Mouse (Mus musculus) hindbrain, postnatal 0 days (tissue): ENCODE measurements around the gene Cgrrf1. TPM values are rescaled to one million over a fixed set of nuclear protein-coding genes. Genes with fewer than 3 reads are reported as not detected.

Experiments
- ATAC-seq: fragments of 200-750 bp; cut with Nextera tagmentation; 2 replicates; pipeline ENCODE4 v1.8.0; 2017; ENCODE audit warnings: mild to moderate bottlenecking, moderate TSS enrichment, moderate library complexity
- DNase-seq: peaks from one replicate; pipeline ENCODE4 v3.0.0-alpha.2; 2015; ENCODE audit warnings: low spot score
- H3K27ac ChIP-seq: fragments of 300-500 bp; sonication (generic); 2 replicates; pipeline ENCODE4 v1.5.1; 2014; ENCODE audit warnings: mild to moderate bottlenecking
- H3K27me3 ChIP-seq: fragments of 300-500 bp; sonication (generic); 2 replicates; pipeline ENCODE4 v1.6.1; 2014; ENCODE audit warnings: low read length, mixed read lengths; ENCODE audit not compliant: insufficient read depth
- H3K36me3 ChIP-seq: fragments of 300-500 bp; sonication (generic); 2 replicates; pipeline ENCODE4 v1.6.1; 2014; ENCODE audit warnings: low read length, mixed read lengths; ENCODE audit not compliant: insufficient read depth
- H3K4me1 ChIP-seq: fragments of 300-500 bp; sonication (generic); 2 replicates; pipeline ENCODE4 v1.6.1; 2014; ENCODE audit warnings: antibody characterized with exemption, low read length, mixed read lengths; ENCODE audit not compliant: insufficient read depth
- H3K4me2 ChIP-seq: fragments of 300-500 bp; sonication (generic); 2 replicates; pipeline ENCODE4 v1.6.1; 2014; ENCODE audit warnings: low read depth, mild to moderate bottlenecking, low read length, moderate library complexity, mixed read lengths
- H3K4me3 ChIP-seq: fragments of 300-500 bp; sonication (generic); 2 replicates; pipeline ENCODE4 v1.5.1; 2014; ENCODE audit warnings: low read length
- H3K9ac ChIP-seq: fragments of 300-500 bp; sonication (generic); replicated peaks from 2 replicates; pipeline ENCODE4 v1.6.1; 2014; ENCODE audit warnings: mild to moderate bottlenecking, low read length, moderate library complexity, mixed read lengths
- H3K9me3 ChIP-seq: fragments of 300-500 bp; sonication (generic); 2 replicates; pipeline ENCODE4 v1.6.1; 2016; ENCODE audit warnings: low read length, mixed read lengths
- CTCF ChIP-seq: IDR thresholded peaks from 2 replicates; pipeline ENCODE4 v1.5.1; 2016; ENCODE audit warnings: antibody characterized with exemption, control low read depth, low read depth
- WGBS: fragments of 180-500 bp; shearing (Covaris S2); extraction: QIAGEN DNeasy Blood & Tissue Kit; methylation state at CpG from one replicate; pipeline ENCODE4 v1.1.7; 2014; 5-methylcytosine and 5-hydroxymethylcytosine counted together
- polyA plus RNA-seq: library from polyadenylated mRNA; unstranded; fragments of >200 nt; fragmentation: Nextera tagmentation; extraction: Ambion mirVana; gene quantifications from 2 replicates; pipeline ENCODE4 v1.2.1, GENCODE M21; 2015
- total RNA-seq: library from RNA; depleted of rRNA; stranded (reverse); fragments of >200 nt; gene quantifications from 2 replicates; pipeline ENCODE4 v1.2.3, GENCODE M21; 2014

Cgrrf1 gene
- total and polyA plus RNA-seq, 2 experiments from 2014 or later: 24.9 to 33.0 TPM

- Histone ChIP-seq H3K4me2 (peak overlapping the region; percentile 75), H3K27ac (peak overlapping the region; percentile 99; the same call in 1 of the 2 replicates), H3K4me3 (peak overlapping the region; percentile 92), H3K27me3 (no peaks in the 10 kb centered on the region), H3K36me3 (no peaks in the 10 kb centered on the region), H3K9ac (peak overlapping the region; percentile 19; the same call in 1 of the 2 replicates), H3K4me1 (peaks cover 7% of the 10 kb centered on the region), H3K9me3 (no peaks in the 10 kb centered on the region)
- DNase-seq (no peak), ATAC-seq (no peak)
- TF ChIP-seq CTCF: no peak
- WGBS: 27% methylated on average over 8 of the region's 8 CpGs
These were observed 43.4 kb upstream of the Cgrrf1 start for GRCm38 (mm10) chr14:46788505-46788901.

- DNase-seq (no peak), ATAC-seq (no peak)
- H3K27ac ChIP-seq: no peak overlapping the region
- no peak overlapping the region for H3K4me3 ChIP-seq
- no peaks in the 10 kb centered on the region for H3K27me3 ChIP-seq
- H3K36me3 ChIP-seq: no peaks in the 10 kb centered on the region
- no peak overlapping the region for H3K4me2 ChIP-seq
- peaks cover 7% of the 10 kb centered on the region for H3K4me1 ChIP-seq
- 69% methylated on average over 4 of the region's 4 CpGs for WGBS
- no peaks in the 10 kb centered on the region for H3K9me3 ChIP-seq
- no peak overlapping the region for H3K9ac ChIP-seq
- peak; percentile 52 for TF ChIP-seq CTCF
These were observed 41.6 kb upstream of the Cgrrf1 start for GRCm38 (mm10) chr14:46790303-46790702.

- 92% methylated on average over 6 of the region's 6 CpGs for WGBS
- Histone ChIP-seq H3K9me3 (no peaks in the 10 kb centered on the region), H3K4me1 (peaks cover 7% of the 10 kb centered on the region), H3K4me2 (no peak overlapping the region), H3K36me3 (no peaks in the 10 kb centered on the region), H3K27ac (no peak overlapping the region), H3K4me3 (no peak overlapping the region), H3K27me3 (no peaks in the 10 kb centered on the region), H3K9ac (no peak overlapping the region)
- no peak for TF ChIP-seq CTCF
- ATAC-seq (no peak), DNase-seq (no peak)
These were observed 41.2 kb upstream of the Cgrrf1 start for GRCm38 (mm10) chr14:46790723-46791122.

- Histone ChIP-seq H3K27me3 (no peaks in the 10 kb centered on the region), H3K4me2 (no peak overlapping the region), H3K4me3 (no peak overlapping the region), H3K9me3 (no peaks in the 10 kb centered on the region), H3K9ac (no peak overlapping the region), H3K36me3 (no peaks in the 10 kb centered on the region), H3K27ac (no peak overlapping the region), H3K4me1 (no peaks in the 10 kb centered on the region)
- WGBS: 87% methylated on average over 5 of the region's 5 CpGs
- no peak for ATAC-seq
- no peak for DNase-seq
- no peak for TF ChIP-seq CTCF
These were observed 37.8 kb upstream of the Cgrrf1 start for GRCm38 (mm10) chr14:46794157-46794556.

GRCm38 (mm10) chr14:46800684-46801345 is 31.1 kb upstream of the Cgrrf1 start:
- DNase-seq (no peak), ATAC-seq (no peak)
- no peaks in the 10 kb centered on the region for H3K9me3 ChIP-seq
- no peak overlapping the region for H3K9ac ChIP-seq
- no peak for TF ChIP-seq CTCF
- no peak overlapping the region for H3K4me2 ChIP-seq
- H3K4me1 ChIP-seq: no peaks in the 10 kb centered on the region
- no peaks in the 10 kb centered on the region; the same call in 1 of the 2 replicates for H3K36me3 ChIP-seq
- H3K27ac ChIP-seq: no peak overlapping the region
- no peaks in the 10 kb centered on the region for H3K27me3 ChIP-seq
- no peak overlapping the region for H3K4me3 ChIP-seq
- WGBS: 87% methylated on average over 3 of the region's 3 CpGs

- ATAC-seq: no peak
- no peaks in the 10 kb centered on the region for H3K9me3 ChIP-seq
- DNase-seq: no peak
- no peak overlapping the region for H3K4me2 ChIP-seq
- H3K4me3 ChIP-seq: no peak overlapping the region
- no peak overlapping the region for H3K9ac ChIP-seq
- WGBS: 92% methylated on average over 4 of the region's 4 CpGs
- no peak overlapping the region for H3K27ac ChIP-seq
- peaks cover 5% of the 10 kb centered on the region; the same call in 1 of the 2 replicates for H3K36me3 ChIP-seq
- TF ChIP-seq CTCF: no peak
- H3K4me1 ChIP-seq: no peaks in the 10 kb centered on the region
- H3K27me3 ChIP-seq: no peaks in the 10 kb centered on the region
These were observed 28.7 kb upstream of the Cgrrf1 start for GRCm38 (mm10) chr14:46803259-46803658.

GRCm38 (mm10) chr14:46803791-46804190 is 28.1 kb upstream of the Cgrrf1 start:
- H3K27ac ChIP-seq: no peak overlapping the region
- H3K4me3 ChIP-seq: no peak overlapping the region
- 87% methylated on average over 1 of the region's 1 CpGs for WGBS
- no peaks in the 10 kb centered on the region for H3K27me3 ChIP-seq
- H3K4me1 ChIP-seq: no peaks in the 10 kb centered on the region
- no peak for TF ChIP-seq CTCF
- ATAC-seq (no peak), DNase-seq (no peak)
- peaks cover 5% of the 10 kb centered on the region; the same call in 1 of the 2 replicates for H3K36me3 ChIP-seq
- no peaks in the 10 kb centered on the region for H3K9me3 ChIP-seq
- no peak overlapping the region for H3K9ac ChIP-seq
- H3K4me2 ChIP-seq: no peak overlapping the region
